Mouse (Mus musculus) limb, embryonic 10.5 days (tissue): ENCODE results near the gene Morf4l1. TPM values are rescaled to one million over a fixed set of nuclear protein-coding genes. Genes with fewer than 3 reads are reported as not detected.
A peak's percentile ranks its signal among the peaks of the same experiment; 100 is the strongest.
"Not testable (repeated sequence)": the region's sequence is repeated elsewhere in the genome, so short reads cannot be mapped to it uniquely, and the experiment has no call there.

Source experiments
- DNase-seq: peaks from one replicate; pipeline ENCODE4 v3.0.0-alpha.2; 2017; ENCODE audit warnings: low spot score
- H3K27ac ChIP-seq: fragments of 300-500 bp; sonication (generic); 2 replicates; pipeline ENCODE4 v1.5.1; 2016; ENCODE audit warnings: mild to moderate bottlenecking
- H3K27me3 ChIP-seq: fragments of 300-500 bp; sonication (generic); 2 replicates; pipeline ENCODE4 v1.6.1; 2016; ENCODE audit warnings: low read depth, mild to moderate bottlenecking; ENCODE audit not compliant: poor library complexity, severe bottlenecking
- H3K36me3 ChIP-seq: fragments of 300-500 bp; sonication (generic); 2 replicates; pipeline ENCODE4 v1.6.1; 2016; ENCODE audit warnings: mild to moderate bottlenecking, moderate library complexity
- H3K4me1 ChIP-seq: fragments of 300-500 bp; sonication (generic); 2 replicates; pipeline ENCODE4 v1.6.1; 2016
- H3K4me3 ChIP-seq: fragments of 300-500 bp; sonication (generic); 2 replicates; pipeline ENCODE4 v1.5.1; 2016; ENCODE audit warnings: mild to moderate bottlenecking, moderate library complexity
- H3K9me3 ChIP-seq: fragments of 300-500 bp; sonication (generic); replicated peaks from 2 replicates; pipeline ENCODE4 v1.6.1; 2016; ENCODE audit warnings: mild to moderate bottlenecking
- WGBS: fragments of 180-500 bp; shearing (Covaris S2); methylation state at CpG from one replicate; pipeline ENCODE4 v1.1.7; 2016; 5-methylcytosine and 5-hydroxymethylcytosine counted together
- polyA plus RNA-seq: library from polyadenylated mRNA; unstranded; fragments of >200 nt; fragmentation: Nextera tagmentation; extraction: Ambion mirVana; gene quantifications from 2 replicates; pipeline ENCODE4 v1.2.1, GENCODE M21; 2016

Gene Morf4l1
- polyA plus RNA-seq, 1 experiment from 2014 or later, result 482 TPM

GRCm38 (mm10) chr9:90070174-90070573, 44.4 kb downstream of the Morf4l1 start:
- no peaks in the 10 kb centered on the region for H3K36me3 ChIP-seq
- no peaks in the 10 kb centered on the region for H3K9me3 ChIP-seq
- H3K27me3 ChIP-seq, result no peaks in the 10 kb centered on the region
- DNase-seq, result no peak
- no peak overlapping the region for H3K27ac ChIP-seq
- H3K4me3 ChIP-seq, result no peak overlapping the region
- no peaks in the 10 kb centered on the region for H3K4me1 ChIP-seq
- 86% methylated on average over 7 of the region's 7 CpGs for WGBS

GRCm38 (mm10) chr9:90069485-90069884, 45.1 kb downstream of the Morf4l1 start:
- no peaks in the 10 kb centered on the region for H3K4me1 ChIP-seq
- H3K27me3 ChIP-seq, result no peaks in the 10 kb centered on the region
- H3K27ac ChIP-seq, result no peak overlapping the region
- no peaks in the 10 kb centered on the region for H3K36me3 ChIP-seq
- WGBS, result 79% methylated on average over 7 of the region's 7 CpGs
- no peaks in the 10 kb centered on the region for H3K9me3 ChIP-seq
- H3K4me3 ChIP-seq, result no peak overlapping the region
- no peak for DNase-seq

- Histone ChIP-seq H3K4me1 (no peaks in the 10 kb centered on the region), H3K4me3 (no peak overlapping the region), H3K27ac (no peak overlapping the region), H3K36me3 (no peaks in the 10 kb centered on the region), H3K9me3 (no peaks in the 10 kb centered on the region), H3K27me3 (no peaks in the 10 kb centered on the region)
- no peak for DNase-seq
- WGBS, result 83% methylated on average over 6 of the region's 6 CpGs
Observed at GRCm38 (mm10) chr9:90068786-90069185, 45.8 kb downstream of the Morf4l1 start.

GRCm38 (mm10) chr9:90067341-90067740, 47.2 kb downstream of the Morf4l1 start:
- H3K9me3 ChIP-seq, result no peaks in the 10 kb centered on the region
- H3K36me3 ChIP-seq, result no peaks in the 10 kb centered on the region
- no peak overlapping the region for H3K27ac ChIP-seq
- DNase-seq, result no peak
- H3K4me3 ChIP-seq, result no peak overlapping the region
- H3K27me3 ChIP-seq, result no peaks in the 10 kb centered on the region
- H3K4me1 ChIP-seq, result no peaks in the 10 kb centered on the region
- WGBS, result 87% methylated on average over 2 of the region's 2 CpGs

- not testable (repeated sequence) for H3K4me3 ChIP-seq, H3K9me3 ChIP-seq, DNase-seq, H3K4me1 ChIP-seq, H3K27me3 ChIP-seq, H3K27ac ChIP-seq, H3K36me3 ChIP-seq
- WGBS, result 91% methylated on average over 5 of the region's 5 CpGs
Observed at GRCm38 (mm10) chr9:90060932-90061331, 53.6 kb downstream of the Morf4l1 start.

- DNase-seq, result no peak
- Histone ChIP-seq H3K36me3 (no peaks in the 10 kb centered on the region), H3K4me3 (no peak overlapping the region), H3K27me3 (peaks cover 5% of the 10 kb centered on the region), H3K9me3 (no peaks in the 10 kb centered on the region), H3K27ac (no peak overlapping the region), H3K4me1 (no peaks in the 10 kb centered on the region)
- 95% methylated on average over 2 of the region's 2 CpGs for WGBS
Observed at GRCm38 (mm10) chr9:90060574-90060875, 54.0 kb downstream of the Morf4l1 start.

GRCm38 (mm10) chr9:90059828-90060573, 54.6 kb downstream of the Morf4l1 start:
- H3K9me3 ChIP-seq, result no peaks in the 10 kb centered on the region
- H3K4me1 ChIP-seq, result no peaks in the 10 kb centered on the region
- no peak overlapping the region for H3K27ac ChIP-seq
- no peaks in the 10 kb centered on the region for H3K36me3 ChIP-seq
- 89% methylated on average over 9 of the region's 9 CpGs for WGBS
- H3K4me3 ChIP-seq, result no peak overlapping the region
- no peak for DNase-seq
- peaks cover 5% of the 10 kb centered on the region for H3K27me3 ChIP-seq

- no peak for DNase-seq
- WGBS, result 89% methylated on average over 2 of the region's 2 CpGs
- no peak overlapping the region for H3K4me3 ChIP-seq
- H3K9me3 ChIP-seq, result no peaks in the 10 kb centered on the region
- peaks cover 9% of the 10 kb centered on the region for H3K4me1 ChIP-seq
- H3K27me3 ChIP-seq, result peaks cover 5% of the 10 kb centered on the region
- no peaks in the 10 kb centered on the region for H3K36me3 ChIP-seq
- H3K27ac ChIP-seq, result no peak overlapping the region
Observed at GRCm38 (mm10) chr9:90056716-90057115, 57.9 kb downstream of the Morf4l1 start.

GRCm38 (mm10) chr9:90055911-90056310, 58.7 kb downstream of the Morf4l1 start:
- no peak overlapping the region for H3K27ac ChIP-seq
- H3K9me3 ChIP-seq, result no peaks in the 10 kb centered on the region
- 66% methylated on average over 3 of the region's 3 CpGs for WGBS
- H3K4me3 ChIP-seq, result no peak overlapping the region
- peaks cover 5% of the 10 kb centered on the region for H3K27me3 ChIP-seq
- H3K36me3 ChIP-seq, result no peaks in the 10 kb centered on the region
- H3K4me1 ChIP-seq, result peaks cover 9% of the 10 kb centered on the region
- DNase-seq, result no peak

GRCm38 (mm10) chr9:90055409-90055808, 59.2 kb downstream of the Morf4l1 start:
- peaks cover 5% of the 10 kb centered on the region for H3K27me3 ChIP-seq
- DNase-seq, result no peak

GRCm38 (mm10) chr9:90054371-90055145, 60.0 kb downstream of the Morf4l1 start:
- H3K9me3 ChIP-seq, result no peaks in the 10 kb centered on the region
- H3K4me3 ChIP-seq, result peak overlapping the region; percentile 64
- peak overlapping the region; percentile 77 for H3K27ac ChIP-seq
- H3K36me3 ChIP-seq, result no peaks in the 10 kb centered on the region
- WGBS, result under 1% methylated on average over 37 of the region's 37 CpGs
- H3K4me1 ChIP-seq, result peaks cover 9% of the 10 kb centered on the region
- peaks cover 5% of the 10 kb centered on the region for H3K27me3 ChIP-seq
- DNase-seq, result peak; percentile 74

More at GRCm38 (mm10) chr9:90055409-90055808, 59.2 kb downstream of the Morf4l1 start:
- 59% methylated on average over 5 of the region's 5 CpGs for WGBS
- Histone ChIP-seq H3K9me3 (no peaks in the 10 kb centered on the region), H3K4me3 (peak overlapping the region; percentile 64), H3K27ac (no peak overlapping the region), H3K4me1 (peaks cover 9% of the 10 kb centered on the region), H3K36me3 (no peaks in the 10 kb centered on the region)

- peaks cover 5% of the 10 kb centered on the region for H3K27me3 ChIP-seq
- H3K9me3 ChIP-seq, result no peaks in the 10 kb centered on the region
- H3K4me1 ChIP-seq, result peaks cover 12% of the 10 kb centered on the region
- H3K4me3 ChIP-seq, result peak within 1 kb of the TSS; percentile 64
- peak within 1 kb of the TSS; percentile 77 for H3K27ac ChIP-seq
- WGBS, result 89% methylated on average over 2 of the region's 2 CpGs
- DNase-seq, result no peak
- no peaks in the 10 kb centered on the region for H3K36me3 ChIP-seq
Observed at GRCm38 (mm10) chr9:90053852-90054251, 60.7 kb downstream of the Morf4l1 start, which contains the start of gene Ctsh. Gene Ctsh, plus strand, starts transcription at chr9:90054152.

GRCm38 (mm10) chr9:90047937-90048627, 66.5 kb downstream of the Morf4l1 start:
- no peaks in the 10 kb centered on the region for H3K27me3 ChIP-seq
- H3K4me1 ChIP-seq, result peaks cover 13% of the 10 kb centered on the region
- no peak overlapping the region for H3K27ac ChIP-seq
- H3K9me3 ChIP-seq, result no peaks in the 10 kb centered on the region
- H3K36me3 ChIP-seq, result no peaks in the 10 kb centered on the region
- no peak for DNase-seq
- 57% methylated on average over 5 of the region's 5 CpGs for WGBS
- no peak overlapping the region for H3K4me3 ChIP-seq
